Comparison of ENCODE assay signal across 8 mouse cellular contexts in genomic region chr17:45734333-45734732, GRCm38 (mm10). TPM values are rescaled to one million over a fixed set of nuclear protein-coding genes. Genes with fewer than 3 reads are reported as not detected.
DNase-seq lines count a peak whose midpoint lies in the region; ATAC-seq and TF ChIP-seq lines count a peak whose summit lies in the region.

No protein-coding gene starts in this region.

- no peaks in the 10 kb centered on the region for H3K36me3 ChIP-seq in testis, adult 2 months (ENCODE audit: control insufficient read depth, insufficient read depth, low read length)
- no peaks in the 10 kb centered on the region for H3K36me3 ChIP-seq in liver, embryonic 15.5 days (replicated peaks)

- H3K9ac ChIP-seq in liver, embryonic 15.5 days = no peak overlapping the region

- H3K4me3 ChIP-seq in testis, adult 2 months (ENCODE audit: control insufficient read depth, low read depth, low read length) = peak overlapping the region; percentile 74
- H3K4me3 ChIP-seq in liver, embryonic 15.5 days (replicated peaks) = no peak overlapping the region

- no peak for TF ChIP-seq POLR2A in testis, adult 2 months (IDR thresholded peaks at IDR 0.05; ENCODE audit: control insufficient read depth, low read depth, low read length)

- H3K4me1 ChIP-seq in testis, adult 2 months (ENCODE audit: control insufficient read depth, insufficient read depth, low read length) = peaks cover 26% of the 10 kb centered on the region
- H3K4me1 ChIP-seq in liver, embryonic 15.5 days (replicated peaks) = peaks cover 48% of the 10 kb centered on the region

- no peak for TF ChIP-seq CTCF in testis, adult 2 months (IDR thresholded peaks at IDR 0.05; ENCODE audit: control insufficient read depth, insufficient read depth, insufficient replicate concordance, low read depth, low read length)

- no peak overlapping the region for H3K27ac ChIP-seq in testis, adult 2 months (ENCODE audit: control insufficient read depth, insufficient read depth, low read depth, low read length)
- H3K27ac ChIP-seq in liver, embryonic 15.5 days (replicated peaks) = no peak overlapping the region; the same call in 1 of the 2 replicates

- 40% methylated on average over 3 of the region's 3 CpGs for WGBS in liver, embryonic 15.5 days (ENCODE audit: insufficient replicate concordance)

- no peaks in the 10 kb centered on the region for H3K9me3 ChIP-seq in liver, embryonic 15.5 days (replicated peaks)

- peak; percentile 53 for DNase-seq in cerebellum, adult 9-10 months
- DNase-seq in cerebellum, postnatal 25 days = no peak
- no peak for DNase-seq in testis, postnatal 10 days (ENCODE audit: low spot score)
- no peak for DNase-seq in thymus, postnatal 25 days
- DNase-seq in Muller cell, postnatal 12 days (ENCODE audit: inconsistent ontology term) = no peak
- DNase-seq in lung, postnatal 10 days = no peak

- no peaks in the 10 kb centered on the region; the same call in 1 of the 2 replicates for H3K27me3 ChIP-seq in testis, adult 2 months (ENCODE audit: control insufficient read depth, insufficient read depth, low read length)
- peaks cover 60% of the 10 kb centered on the region for H3K27me3 ChIP-seq in liver, embryonic 15.5 days

- no peak for ATAC-seq in liver, embryonic 15.5 days (ENCODE audit: insufficient read depth)

- peak overlapping the region; percentile 71 for H3K4me2 ChIP-seq in liver, embryonic 15.5 days

RNA-seq across cellular contexts. Expression of gene 1600014C23Rik, which starts 0.7 kb away (rescaled TPM):
- 0.36 and 0.79 TPM in 2 replicates for polyA plus RNA-seq in testis, adult 2 months (2012; rRNA removed)
- 0.25 TPM in 1 of 2 replicates, not detected in the other for polyA plus RNA-seq in liver, embryonic 15.5 days (2015; fragmentation: Nextera tagmentation; extraction: Ambion mirVana)

RNA-seq across cellular contexts. Expression of gene Tmem63b, which starts 47.6 kb away (rescaled TPM):
- 5.4 and 6.4 TPM in 2 replicates for polyA plus RNA-seq in testis, adult 2 months (2012; rRNA removed)
- 8.6 and 9.6 TPM in 2 replicates for polyA plus RNA-seq in liver, embryonic 15.5 days (2015; fragmentation: Nextera tagmentation; extraction: Ambion mirVana)

RNA-seq across cellular contexts. Expression of gene Mrpl14, which starts 48.2 kb away (rescaled TPM):
- 15.4 and 18.8 TPM in 2 replicates for polyA plus RNA-seq in testis, adult 2 months (2012; rRNA removed)
- 111 and 115 TPM in 2 replicates for polyA plus RNA-seq in liver, embryonic 15.5 days (2015; fragmentation: Nextera tagmentation; extraction: Ambion mirVana)
